Mouse (Mus musculus) lung, postnatal 0 days (tissue): ENCODE data around the gene Qrfpr.
A peak's percentile ranks its signal among the peaks of the same experiment; 100 is the strongest.

ENCODE experiments used
- CTCF ChIP-seq: IDR thresholded peaks from 2 replicates; pipeline ENCODE4 v1.5.1; 2016; ENCODE audit warnings: antibody characterized with exemption, mild to moderate bottlenecking
- EP300 ChIP-seq: IDR thresholded peaks from 2 replicates; pipeline ENCODE4 v1.6.1; 2016; ENCODE audit warnings: antibody characterized with exemption, mild to moderate bottlenecking, control low read depth

GRCm38 (mm10) chr3:36181519-36181918, 40.6 kb downstream of the Qrfpr start:
- TF ChIP-seq CTCF (peak; percentile 73), EP300 (no peak)
